In genomic region chr2:166045006-166045405, GRCm38 (mm10) we compare ENCODE assay signal across 12 mouse cellular contexts. TPM values are rescaled to one million over a fixed set of nuclear protein-coding genes. Genes with fewer than 3 reads are reported as not detected.
DNase-seq lines count a peak whose midpoint lies in the region; TF ChIP-seq lines count a peak whose summit lies in the region.
"Had no signal": no experiment of that assay in that cellular context is flagged by ENCODE, and none has a peak within 500 bp of the region (broad histone marks: within the 10 kb centered on the region; RNA-seq: fewer than 3 reads in every experiment).

No protein-coding gene starts in this region.

- no peak for DNase-seq in layer of hippocampus, adult 2 months (ENCODE audit: low spot score in 2 of 2)
- DNase-seq in layer of hippocampus, postnatal 10 days (ENCODE audit: low spot score in 2 of 2) = no peak
- DNase-seq in MEL (ENCODE audit: low read depth, low spot score) = peak; percentile 35
- DNase-seq in splenic B cell, adult 2 months (ENCODE audit: low read depth, low spot score) = peak; percentile 49
- DNase-seq in neural tube, embryonic 10.5 days (ENCODE audit: extremely low spot score, low spot score) = no peak
- no peak for DNase-seq in left cerebral cortex, postnatal 36 days (ENCODE audit: low spot score in 2 of 2)
- DNase-seq: cerebellum, postnatal 36 days had no signal

- TF ChIP-seq CTCF in layer of hippocampus, adult 2 months (conservative IDR thresholded peaks at IDR 0.05) = no peak
- TF ChIP-seq CTCF in MEL (IDR thresholded peaks at IDR 0.05 in 2 of 3, conservative IDR thresholded peaks at IDR 0.05 in 1 of 3; ENCODE audit: control insufficient read depth in 1 of 3, insufficient read depth in 1 of 3, low read depth in 2 of 3, low read length in 3 of 3, poor library complexity in 1 of 3, severe bottlenecking in 1 of 3) = no peak

- no peak for TF ChIP-seq EP300 in MEL (IDR thresholded peaks at IDR 0.05; ENCODE audit: low read depth in 1 of 2, low read length in 2 of 2)

- no peaks in the 10 kb centered on the region for H3K79me2 ChIP-seq in MEL (ENCODE audit: control insufficient read depth, insufficient read depth, low read length, poor library complexity)

- H3K4me3 ChIP-seq in layer of hippocampus, adult 2 months = no peak overlapping the region
- H3K4me3 ChIP-seq in MEL (ENCODE audit: control insufficient read depth in 1 of 2, insufficient read depth in 1 of 2, low read depth in 2 of 2, low read length in 2 of 2) = no peak overlapping the region
- H3K4me3 ChIP-seq in brown adipose tissue, adult 24 weeks (ENCODE audit: insufficient read depth, low read depth, low read length) = no peak overlapping the region
- H3K4me3 ChIP-seq: forebrain, embryonic 10.5 days; limb, embryonic 15.5 days; midbrain, embryonic 10.5 days; neural tube, embryonic 12.5 days had no signal

- H3K27me3 ChIP-seq in MEL (ENCODE audit: control insufficient read depth in 1 of 2, insufficient read depth in 2 of 2, low read length in 2 of 2) = no peaks in the 10 kb centered on the region
- no peaks in the 10 kb centered on the region for H3K27me3 ChIP-seq in splenic B cell, adult 2 months (ENCODE audit: control insufficient read depth, insufficient read depth, low read length, poor library complexity, severe bottlenecking)
- H3K27me3 ChIP-seq: limb, embryonic 15.5 days; neural tube, embryonic 12.5 days had no signal

- peak overlapping the region; percentile 20; the same call in 1 of the 2 replicates for H3K9ac ChIP-seq in MEL (ENCODE audit: control insufficient read depth, low read depth, low read length, poor library complexity, severe bottlenecking)
- H3K9ac ChIP-seq: limb, embryonic 15.5 days; neural tube, embryonic 12.5 days had no signal

- H3K36me3 ChIP-seq in MEL (ENCODE audit: control insufficient read depth in 1 of 2, insufficient read depth in 2 of 2, low read length in 2 of 2) = peaks cover 2 to 23% of the 10 kb centered on the region in 2 experiments; a peak in 3 of 4 replicates
- H3K36me3 ChIP-seq in splenic B cell, adult 2 months (ENCODE audit: control insufficient read depth, insufficient read depth, low read length, poor library complexity, severe bottlenecking) = peaks cover 10% of the 10 kb centered on the region

- peak overlapping the region; percentile 58; the same call in 1 of the 2 replicates for H3K27ac ChIP-seq in layer of hippocampus, adult 2 months
- H3K27ac ChIP-seq in MEL (ENCODE audit: control insufficient read depth, low read depth, low read length) = peak overlapping the region; percentile 64; the same call in 1 of the 2 replicates
- peak overlapping the region; percentile 52; the same call in 1 of the 2 replicates for H3K27ac ChIP-seq in brown adipose tissue, adult 24 weeks (replicated peaks; ENCODE audit: low read depth, low read length)
- H3K27ac ChIP-seq: forebrain, embryonic 10.5 days; midbrain, embryonic 10.5 days; neural tube, embryonic 12.5 days had no signal

- no peak for TF ChIP-seq RAD21 in MEL (IDR thresholded peaks at IDR 0.05; ENCODE audit: low read depth, low read length)

- intact Hi-C loops in left cerebral cortex, postnatal 36 days (cut with DNase I) = no loop called here

- H3K9me3 ChIP-seq in MEL (replicated peaks; ENCODE audit: insufficient read depth, low read length) = no peaks in the 10 kb centered on the region
- H3K9me3 ChIP-seq: forebrain, embryonic 10.5 days; limb, embryonic 15.5 days; midbrain, embryonic 10.5 days; neural tube, embryonic 12.5 days had no signal

- peaks cover 12 to 26% of the 10 kb centered on the region in 2 experiments for H3K4me1 ChIP-seq in MEL (ENCODE audit: control insufficient read depth in 1 of 2, insufficient read depth in 2 of 2, low read length in 2 of 2)
- peaks cover 14% of the 10 kb centered on the region for H3K4me1 ChIP-seq in brown adipose tissue, adult 24 weeks (ENCODE audit: control insufficient read depth, insufficient read depth, insufficient read length, low read length)
- H3K4me1 ChIP-seq: neural tube, embryonic 12.5 days had no signal

- no peak for TF ChIP-seq POLR2A in MEL (IDR thresholded peaks at IDR 0.05; ENCODE audit: control insufficient read depth in 1 of 2, insufficient read depth in 1 of 2, low read depth in 1 of 2, low read length in 2 of 2, poor library complexity in 1 of 2)

TF ChIP-seq in MEL, 35 proteins besides CTCF, POLR2A, EP300 and RAD21:
- no peak for TF ChIP-seq NELFE (IDR thresholded peaks at IDR 0.05; ENCODE audit: low read depth, low read length)
- 0 out of 2 replicates have a peak, but pooled peaks have one; percentile 13 for TF ChIP-seq JUND (IDR thresholded peaks at IDR 0.05; ENCODE audit: low read depth, low read length)

RNA-seq across cellular contexts. Expression of gene Ncoa3, which starts 52.6 kb away (rescaled TPM):
- 10 to 100 TPM; 27.8 to 37.7 TPM for total RNA-seq in layer of hippocampus, adult 2 months (2021)
- 10 to 100 TPM; 30.7 to 33.5 TPM for total RNA-seq in layer of hippocampus, postnatal 10 days (2021)
- total RNA-seq in MEL (2012; rRNA removed) = 5.7 and 6.7 TPM in 2 replicates
- 10 to 100 TPM; 10.3 to 19.8 TPM for polyA plus RNA-seq in MEL (2012; ENCODE audit: insufficient read depth in 1 of 2, insufficient read length in 2 of 2, low read depth in 1 of 2, low replicate concordance in 2 of 2, missing spikeins in 1 of 2)
- polyA plus RNA-seq in brown adipose tissue, adult 24 weeks (2012; ENCODE audit: insufficient read depth, insufficient read length, missing spikeins) = 7.8 and 10.1 TPM in 2 replicates
- 10 to 100 TPM; 27.9 to 36.6 TPM for total RNA-seq in left cerebral cortex, postnatal 36 days (2021)

Comparison
In these comparisons a context has a peak if more than half of its experiments do, and no peak if none do; other contexts are left out.
1. DNase-seq: peak in MEL (single experiment) and splenic B cell, adult 2 months (single experiment); none in layer of hippocampus, adult 2 months (0 of 2), layer of hippocampus, postnatal 10 days (0 of 2), neural tube, embryonic 10.5 days (single experiment) and left cerebral cortex, postnatal 36 days (0 of 2).
2. Peak in every context shown above with its lines, with median percentiles within 50 percentile points of each other: H3K27ac ChIP-seq.